Mouse (Mus musculus) gastrocnemius, postnatal 25 days (tissue): ENCODE data around the gene Mcrip2. TPM values are rescaled to one million over a fixed set of nuclear protein-coding genes. Genes with fewer than 3 reads are reported as not detected.

Experiments
- DNase-seq: peaks from one replicate; pipeline ENCODE4 v3.0.0; 2022
- total RNA-seq, 2 experiments: library from RNA; stranded (reverse); gene quantifications; 1 replicate in 1 of 2; 2 replicates in 1 of 2; pipeline ENCODE4 v1.2.3; 2021

Mcrip2 gene
- total RNA-seq, 2 experiments from 2014 or later: 102 to 114 TPM

GRCm38 (mm10) chr17:25834595-25835222 is 33.9 kb downstream of the Mcrip2 start:
- no peak for DNase-seq

GRCm38 (mm10) chr17:25833961-25834594 is 34.5 kb downstream of the Mcrip2 start:
- DNase-seq: no peak

GRCm38 (mm10) chr17:25833291-25833663 is 35.3 kb downstream of the Mcrip2 start, which contains the start of gene Stub1:
TSS of gene Stub1 (minus strand) at chr17:25833404.
- DNase-seq: peak; percentile 91

- DNase-seq: peak; percentile 99
These were observed 35.9 kb downstream of the Mcrip2 start for GRCm38 (mm10) chr17:25832436-25833290.

- DNase-seq: no peak
These were observed 36.9 kb downstream of the Mcrip2 start for GRCm38 (mm10) chr17:25831451-25832281.

GRCm38 (mm10) chr17:25830806-25831431 is 37.6 kb downstream of the Mcrip2 start:
- no peak for DNase-seq

GRCm38 (mm10) chr17:25830200-25830753 is 38.3 kb downstream of the Mcrip2 start:
- no peak for DNase-seq

GRCm38 (mm10) chr17:25829558-25830017 is 39.0 kb downstream of the Mcrip2 start:
- DNase-seq: no peak

GRCm38 (mm10) chr17:25828712-25829557 is 39.6 kb downstream of the Mcrip2 start, which contains the start of gene Jmjd8:
TSS of gene Jmjd8 (plus strand) at chr17:25828867.
- peak; percentile 72 for DNase-seq

GRCm38 (mm10) chr17:25828223-25828594 is 40.4 kb downstream of the Mcrip2 start:
- DNase-seq: no peak

- DNase-seq: no peak
These were observed 40.9 kb downstream of the Mcrip2 start for GRCm38 (mm10) chr17:25827546-25828222.

- no peak for DNase-seq
These were observed 41.6 kb downstream of the Mcrip2 start for GRCm38 (mm10) chr17:25827011-25827410.

GRCm38 (mm10) chr17:25825984-25826570 is 42.5 kb downstream of the Mcrip2 start:
- no peak for DNase-seq

- no peak for DNase-seq
These were observed 43.3 kb downstream of the Mcrip2 start for GRCm38 (mm10) chr17:25825311-25825710.

- DNase-seq: no peak
These were observed 44.0 kb downstream of the Mcrip2 start for GRCm38 (mm10) chr17:25824362-25825142.

- DNase-seq: no peak
These were observed 45.1 kb downstream of the Mcrip2 start, which contains the start of gene Wdr24 for GRCm38 (mm10) chr17:25823452-25823851. TSS of gene Wdr24 (plus strand) at chr17:25823627.

GRCm38 (mm10) chr17:25818851-25819780 is 49.4 kb downstream of the Mcrip2 start:
- DNase-seq: no peak
